Mouse (Mus musculus) limb, embryonic 10.5 days (tissue): Measurements from ENCODE around the gene Tns1. TPM values are rescaled to one million over a fixed set of nuclear protein-coding genes. Genes with fewer than 3 reads are reported as not detected.
"Not testable (repeated sequence)": the region's sequence is repeated elsewhere in the genome, so short reads cannot be mapped to it uniquely, and the experiment has no call there.

Experiments
- DNase-seq: peaks from one replicate; pipeline ENCODE4 v3.0.0-alpha.2; 2017; ENCODE audit warnings: low spot score
- H3K27ac ChIP-seq: fragments of 300-500 bp; sonication (generic); 2 replicates; pipeline ENCODE4 v1.5.1; 2016; ENCODE audit warnings: mild to moderate bottlenecking
- H3K27me3 ChIP-seq: fragments of 300-500 bp; sonication (generic); 2 replicates; pipeline ENCODE4 v1.6.1; 2016; ENCODE audit warnings: low read depth, mild to moderate bottlenecking; ENCODE audit not compliant: poor library complexity, severe bottlenecking
- H3K36me3 ChIP-seq: fragments of 300-500 bp; sonication (generic); 2 replicates; pipeline ENCODE4 v1.6.1; 2016; ENCODE audit warnings: mild to moderate bottlenecking, moderate library complexity
- H3K4me1 ChIP-seq: fragments of 300-500 bp; sonication (generic); 2 replicates; pipeline ENCODE4 v1.6.1; 2016
- H3K4me3 ChIP-seq: fragments of 300-500 bp; sonication (generic); 2 replicates; pipeline ENCODE4 v1.5.1; 2016; ENCODE audit warnings: mild to moderate bottlenecking, moderate library complexity
- H3K9me3 ChIP-seq: fragments of 300-500 bp; sonication (generic); replicated peaks from 2 replicates; pipeline ENCODE4 v1.6.1; 2016; ENCODE audit warnings: mild to moderate bottlenecking
- WGBS: fragments of 180-500 bp; shearing (Covaris S2); methylation state at CpG from one replicate; pipeline ENCODE4 v1.1.7; 2016; 5-methylcytosine and 5-hydroxymethylcytosine counted together
- polyA plus RNA-seq: library from polyadenylated mRNA; unstranded; fragments of >200 nt; fragmentation: Nextera tagmentation; extraction: Ambion mirVana; gene quantifications from 2 replicates; pipeline ENCODE4 v1.2.1, GENCODE M21; 2016

The Tns1 gene
- polyA plus RNA-seq = 38.6 and 46.7 TPM in 2 replicates

DNA sequence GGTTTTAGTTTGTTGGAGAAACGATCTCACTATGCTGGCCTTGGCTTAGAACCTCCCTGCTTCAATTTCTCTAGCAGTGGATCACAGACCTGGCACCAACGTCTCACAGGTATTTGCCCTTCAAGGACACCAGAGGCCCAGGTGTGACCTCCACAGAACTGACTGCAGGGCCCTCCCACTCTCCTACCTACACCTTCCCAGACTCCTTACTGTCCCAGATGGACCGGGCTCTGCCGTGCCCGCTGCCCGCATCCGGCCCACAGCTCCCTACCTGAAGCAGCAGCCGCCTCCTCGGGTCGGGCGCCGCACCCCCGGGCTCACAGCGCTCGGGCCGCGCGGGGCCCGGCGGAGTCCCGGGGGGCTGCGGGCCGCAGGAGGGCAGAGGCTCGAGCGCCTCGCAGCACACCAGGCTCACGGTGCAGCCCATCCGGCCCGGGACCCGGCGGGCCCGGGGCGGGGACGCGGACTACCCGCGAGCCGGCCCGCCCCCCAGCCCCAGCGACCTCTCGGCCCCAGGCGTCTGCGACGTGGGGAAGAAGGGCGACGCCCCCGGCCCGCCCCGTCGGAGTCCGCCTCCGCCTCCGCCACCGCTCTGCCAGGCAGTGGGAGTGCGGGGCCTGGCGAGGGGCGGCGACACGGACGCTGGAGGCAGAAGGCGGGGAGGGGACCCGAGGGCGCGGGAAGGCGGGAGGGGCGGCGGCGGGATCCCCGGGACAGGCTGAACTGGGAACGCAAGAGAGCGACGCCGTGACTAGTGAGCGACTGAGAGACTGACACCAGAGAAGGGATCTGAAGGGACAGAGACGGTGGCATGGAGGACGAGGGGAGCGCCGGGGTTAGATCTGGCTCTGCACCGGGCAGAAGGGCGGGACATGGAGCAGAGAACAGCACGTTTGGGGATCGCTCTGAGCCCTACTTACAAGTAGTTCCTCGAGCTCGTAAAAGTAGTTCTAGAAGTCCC lies at the start of gene Tns1:
Gene Tns1, minus strand, starts transcription at position 429 of the 961 bp plus-strand sequence.
- Histone ChIP-seq H3K27ac (peak within 1 kb of the TSS; percentile 74), H3K27me3 (peaks cover 61% of the 10 kb centered on the region), H3K4me1 (peaks cover 26% of the 10 kb centered on the region), H3K4me3 (peak within 1 kb of the TSS; percentile 63), H3K9me3 (no peaks in the 10 kb centered on the region), H3K36me3 (no peaks in the 10 kb centered on the region)
- 2% methylated on average over 84 of the region's 84 CpGs for WGBS
- DNase-seq = peak; percentile 76

- WGBS = 82% methylated on average over 3 of the region's 3 CpGs
- H3K4me1 ChIP-seq = no peaks in the 10 kb centered on the region
- no peaks in the 10 kb centered on the region for H3K36me3 ChIP-seq
- H3K9me3 ChIP-seq = no peaks in the 10 kb centered on the region
- H3K4me3 ChIP-seq = no peak overlapping the region
- H3K27me3 ChIP-seq = no peaks in the 10 kb centered on the region
- no peak overlapping the region for H3K27ac ChIP-seq
- DNase-seq = no peak
Measured at GRCm38 (mm10) chr1:74172722-74173121, 48.5 kb upstream of the Tns1 start.

GRCm38 (mm10) chr1:74169721-74170120 lies 45.5 kb upstream of the Tns1 start:
- H3K27ac ChIP-seq = no peak overlapping the region
- H3K4me1 ChIP-seq = no peaks in the 10 kb centered on the region
- DNase-seq = no peak
- 84% methylated on average over 3 of the region's 3 CpGs for WGBS
- no peaks in the 10 kb centered on the region for H3K9me3 ChIP-seq
- H3K27me3 ChIP-seq = no peaks in the 10 kb centered on the region
- H3K36me3 ChIP-seq = no peaks in the 10 kb centered on the region
- H3K4me3 ChIP-seq = no peak overlapping the region

- DNase-seq = no peak
- 83% methylated on average over 5 of the region's 5 CpGs for WGBS
- Histone ChIP-seq H3K9me3 (no peaks in the 10 kb centered on the region), H3K4me1 (no peaks in the 10 kb centered on the region), H3K27ac (no peak overlapping the region), H3K4me3 (no peak overlapping the region), H3K36me3 (no peaks in the 10 kb centered on the region), H3K27me3 (no peaks in the 10 kb centered on the region)
Measured at GRCm38 (mm10) chr1:74167136-74167535, 42.9 kb upstream of the Tns1 start.

GRCm38 (mm10) chr1:74160036-74160435 lies 35.8 kb upstream of the Tns1 start:
- Histone ChIP-seq H3K36me3 (no peaks in the 10 kb centered on the region), H3K4me3 (no peak overlapping the region), H3K27ac (no peak overlapping the region), H3K9me3 (no peaks in the 10 kb centered on the region), H3K4me1 (no peaks in the 10 kb centered on the region), H3K27me3 (no peaks in the 10 kb centered on the region)
- no peak for DNase-seq
- 77% methylated on average over 2 of the region's 2 CpGs for WGBS

DNA sequence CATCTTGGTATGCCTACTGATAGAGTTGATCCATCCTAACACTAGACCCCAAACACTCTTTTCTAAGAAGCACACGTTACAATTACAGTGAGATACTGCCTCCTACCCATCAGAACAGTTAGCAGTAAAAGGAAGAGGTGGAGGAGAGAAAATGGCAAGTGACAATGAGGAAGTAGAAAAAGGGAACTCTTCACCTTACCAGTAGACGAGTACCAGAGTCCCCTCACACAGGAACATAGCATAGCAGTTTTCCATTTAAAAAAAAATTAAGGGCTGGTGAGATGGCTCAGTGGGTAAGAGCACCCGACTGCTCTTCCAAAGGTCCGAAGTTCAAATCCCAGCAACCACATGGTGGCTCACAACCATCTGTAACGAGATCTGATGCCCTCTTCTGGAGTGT lies 35.4 kb upstream of the Tns1 start:
- WGBS = 83% methylated on average over 5 of the region's 5 CpGs
- H3K9me3 ChIP-seq, H3K27me3 ChIP-seq, H3K4me3 ChIP-seq, H3K36me3 ChIP-seq, H3K27ac ChIP-seq, DNase-seq, H3K4me1 ChIP-seq: not testable (repeated sequence)

DNA sequence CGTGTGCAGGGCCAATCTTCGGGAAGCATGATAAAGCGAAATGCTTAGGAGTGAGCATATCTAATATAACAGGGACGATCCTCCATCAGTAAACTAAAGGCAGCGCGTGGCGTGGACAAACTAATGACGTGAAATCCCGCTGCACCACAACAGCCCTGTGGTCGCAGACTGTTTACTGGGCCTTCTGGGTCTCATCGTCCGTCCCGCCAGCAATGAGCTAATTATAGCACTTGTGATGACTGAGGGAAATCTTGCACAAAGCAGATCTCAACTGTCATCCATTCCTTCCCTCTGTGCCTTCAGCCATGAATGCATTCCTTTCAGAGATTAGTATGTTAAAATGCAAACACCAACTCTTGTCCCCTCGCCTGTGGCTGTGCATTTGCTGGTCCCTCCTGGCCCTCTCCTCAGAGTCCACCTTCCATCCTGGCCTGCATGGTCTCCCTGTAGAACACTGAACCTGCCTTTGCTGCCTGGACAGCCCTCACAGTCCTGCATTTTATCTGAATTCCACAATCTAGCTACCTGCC lies 32.2 kb upstream of the Tns1 start:
- no peak overlapping the region for H3K4me3 ChIP-seq
- H3K36me3 ChIP-seq = no peaks in the 10 kb centered on the region
- WGBS = 87% methylated on average over 14 of the region's 14 CpGs
- H3K27me3 ChIP-seq = no peaks in the 10 kb centered on the region
- no peaks in the 10 kb centered on the region for H3K9me3 ChIP-seq
- H3K27ac ChIP-seq = no peak overlapping the region
- no peaks in the 10 kb centered on the region for H3K4me1 ChIP-seq
- DNase-seq = no peak

DNA sequence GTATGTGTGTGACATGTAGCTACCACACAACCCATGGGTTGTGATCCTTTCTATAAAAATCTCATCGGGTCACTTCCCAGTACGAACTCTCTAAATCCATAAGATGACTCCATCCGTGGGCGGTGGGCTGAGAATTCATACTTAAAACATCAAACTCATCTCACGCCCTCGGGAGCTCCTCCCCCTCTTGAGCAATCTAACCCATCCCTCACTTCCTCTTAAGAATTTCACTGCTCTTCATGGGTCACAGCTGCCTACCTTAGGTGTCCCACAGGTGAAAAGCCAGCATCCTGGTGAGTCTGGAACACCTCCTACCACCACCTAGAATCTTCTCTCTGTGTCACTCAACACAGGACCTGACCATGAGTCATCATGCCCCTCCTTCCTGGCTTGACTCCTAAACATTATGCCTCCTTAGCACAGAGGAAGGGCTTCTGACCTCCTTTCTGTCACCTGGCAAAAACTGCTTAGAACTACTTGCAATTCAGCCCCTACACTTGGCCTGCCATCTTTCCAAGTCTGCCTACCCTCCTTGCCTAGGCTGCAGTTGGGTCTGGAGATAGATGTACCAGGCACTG lies 31.3 kb upstream of the Tns1 start:
- Histone ChIP-seq H3K4me1 (no peaks in the 10 kb centered on the region), H3K4me3 (no peak overlapping the region), H3K36me3 (no peaks in the 10 kb centered on the region), H3K27me3 (no peaks in the 10 kb centered on the region), H3K27ac (no peak overlapping the region), H3K9me3 (no peaks in the 10 kb centered on the region)
- DNase-seq = no peak
- 97% methylated on average over 6 of the region's 6 CpGs for WGBS

GRCm38 (mm10) chr1:74153461-74154184 lies 29.4 kb upstream of the Tns1 start, which contains the start of gene Cxcr2:
Gene Cxcr2, plus strand, starts transcription at chr1:74153989.
- Histone ChIP-seq H3K4me1 (no peaks in the 10 kb centered on the region), H3K27me3 (no peaks in the 10 kb centered on the region), H3K4me3 (no peak within 1 kb of the TSS), H3K36me3 (no peaks in the 10 kb centered on the region), H3K9me3 (no peaks in the 10 kb centered on the region), H3K27ac (no peak within 1 kb of the TSS)
- WGBS = 77% methylated on average over 8 of the region's 8 CpGs
- no peak for DNase-seq

DNA sequence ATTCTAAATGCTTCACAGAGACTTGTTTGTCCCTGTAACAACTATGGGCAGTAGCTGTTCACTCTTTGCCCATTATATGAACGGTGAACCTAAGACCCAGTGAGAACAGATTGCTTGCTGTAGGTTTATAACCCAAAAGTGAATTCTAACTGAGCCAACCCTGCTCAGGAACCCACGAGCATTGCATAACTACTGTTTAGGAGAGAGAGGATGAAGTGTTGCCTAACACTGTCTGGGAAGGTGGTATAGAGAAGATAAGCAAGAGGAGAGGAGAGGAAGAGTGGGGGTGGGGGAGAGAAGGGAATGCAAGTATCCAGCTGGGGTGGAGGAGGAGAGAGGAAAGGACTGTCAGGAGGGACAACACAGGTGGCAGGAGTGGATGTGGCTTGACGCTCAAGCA lies 26.8 kb upstream of the Tns1 start:
- H3K4me1 ChIP-seq = no peaks in the 10 kb centered on the region
- no peaks in the 10 kb centered on the region for H3K27me3 ChIP-seq
- H3K4me3 ChIP-seq = no peak overlapping the region
- H3K9me3 ChIP-seq = no peaks in the 10 kb centered on the region
- WGBS = 77% methylated on average over 3 of the region's 3 CpGs
- H3K36me3 ChIP-seq = no peaks in the 10 kb centered on the region
- no peak for DNase-seq
- no peak overlapping the region for H3K27ac ChIP-seq

DNA sequence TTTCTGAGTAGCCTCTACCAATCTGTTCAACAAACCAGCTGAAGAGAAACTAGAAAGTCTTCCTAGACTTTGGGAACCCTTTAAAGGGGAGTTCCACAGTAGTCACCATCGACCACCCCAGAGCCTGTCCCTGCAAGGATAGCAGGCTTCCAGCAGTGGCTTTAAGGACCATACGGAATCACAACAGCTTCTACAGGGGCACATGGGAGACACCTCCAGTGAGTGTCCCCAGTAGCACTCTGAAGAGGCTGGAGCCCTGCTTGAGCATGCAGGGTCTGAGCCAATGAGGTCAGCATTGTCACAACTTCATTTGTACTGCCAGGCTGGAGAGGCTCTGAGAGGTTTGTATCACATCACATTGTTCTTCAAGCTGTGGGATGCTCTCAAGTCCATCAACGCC lies 25.9 kb upstream of the Tns1 start:
- H3K36me3 ChIP-seq = no peaks in the 10 kb centered on the region
- no peaks in the 10 kb centered on the region for H3K27me3 ChIP-seq
- H3K9me3 ChIP-seq = no peaks in the 10 kb centered on the region
- H3K27ac ChIP-seq = no peak overlapping the region
- H3K4me1 ChIP-seq = no peaks in the 10 kb centered on the region
- WGBS = 84% methylated on average over 3 of the region's 3 CpGs
- no peak overlapping the region for H3K4me3 ChIP-seq
- no peak for DNase-seq

- no peaks in the 10 kb centered on the region for H3K36me3 ChIP-seq
- H3K27ac ChIP-seq = no peak overlapping the region
- 92% methylated on average over 6 of the region's 6 CpGs for WGBS
- H3K4me1 ChIP-seq = no peaks in the 10 kb centered on the region
- no peaks in the 10 kb centered on the region for H3K27me3 ChIP-seq
- H3K4me3 ChIP-seq = no peak overlapping the region
- no peaks in the 10 kb centered on the region for H3K9me3 ChIP-seq
- no peak for DNase-seq
Measured at GRCm38 (mm10) chr1:74149106-74149885, 25.0 kb upstream of the Tns1 start.
